Mouse (Mus musculus) E14TG2a.4 (cell line): ENCODE results near the gene Vcl.

Experiments used
- CTCF ChIP-seq: conservative IDR thresholded peaks from 2 replicates; pipeline ENCODE4 v1.5.1; 2014; ENCODE audit warnings: low read length
- NANOG ChIP-seq: IDR thresholded peaks from 2 replicates; pipeline ENCODE4 v1.6.1; 2014; ENCODE audit warnings: borderline replicate concordance, low read length, mixed read lengths

DNA sequence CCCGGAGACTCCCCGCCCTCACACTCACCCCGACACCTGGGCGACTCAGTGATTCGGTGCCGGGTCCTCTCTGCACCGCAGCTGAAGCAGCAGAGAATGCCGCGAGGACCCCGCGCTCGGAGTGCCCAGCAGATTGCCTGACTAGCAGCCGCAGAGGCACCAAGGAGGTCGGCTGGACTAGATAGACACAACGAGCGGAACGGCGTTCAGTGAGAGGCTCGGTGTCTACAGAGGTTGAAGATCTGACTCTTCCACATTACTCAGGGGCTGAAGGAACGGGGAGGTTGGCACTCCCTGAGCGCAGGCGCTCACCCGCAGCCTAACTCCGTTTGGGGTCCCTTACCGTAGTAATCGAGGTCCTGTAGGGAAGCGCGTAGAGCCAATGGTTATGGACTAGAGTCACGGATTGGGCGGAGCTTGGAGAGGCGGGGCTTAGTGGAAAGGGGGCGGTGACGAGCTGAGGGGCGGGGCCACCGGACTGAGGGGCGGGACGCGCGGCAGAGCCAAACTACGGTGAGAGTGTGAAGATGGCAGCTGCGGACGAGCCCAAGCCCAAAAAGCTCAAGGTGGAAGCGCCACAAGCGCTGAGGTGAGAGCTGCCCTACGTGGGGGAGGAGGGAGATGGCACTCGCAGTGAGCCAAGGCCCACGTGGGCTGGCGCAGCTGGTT is 123.0 kb downstream of the Vcl start, which contains the start of the genes Ap3m1 and Adk:
- TF ChIP-seq CTCF (no peak), NANOG (no peak)
